Mouse (Mus musculus) lung, postnatal 0 days (tissue): ENCODE measurements around the gene Aldh3b2. TPM values are rescaled to one million over a fixed set of nuclear protein-coding genes. Genes with fewer than 3 reads are reported as not detected.

Experiments used
- ATAC-seq: fragments of 200-750 bp; cut with Nextera tagmentation; 2 replicates; pipeline ENCODE4 v1.8.0; 2017; ENCODE audit warnings: moderate library complexity
- DNase-seq: peaks from one replicate; pipeline ENCODE4 v3.0.0-alpha.2; 2016; ENCODE audit warnings: low spot score
- H3K27ac ChIP-seq: fragments of 300-500 bp; sonication (generic); 2 replicates; pipeline ENCODE4 v1.5.1; 2014; ENCODE audit warnings: antibody characterized with exemption, mild to moderate bottlenecking, low read length, mixed read lengths
- H3K27me3 ChIP-seq: fragments of 300-500 bp; sonication (generic); replicated peaks from 2 replicates; pipeline ENCODE4 v1.6.1; 2014; ENCODE audit warnings: low read length, mixed read lengths; ENCODE audit not compliant: insufficient read depth
- H3K36me3 ChIP-seq: fragments of 300-500 bp; sonication (generic); 2 replicates; pipeline ENCODE4 v1.6.1; 2014; ENCODE audit warnings: low read length, mixed read lengths; ENCODE audit not compliant: insufficient read depth
- H3K4me1 ChIP-seq: fragments of 300-500 bp; sonication (generic); 2 replicates; pipeline ENCODE4 v1.6.1; 2014; ENCODE audit warnings: antibody characterized with exemption, low read depth, low read length, mixed read lengths; ENCODE audit not compliant: insufficient read depth
- H3K4me2 ChIP-seq: fragments of 300-500 bp; sonication (generic); replicated peaks from 2 replicates; pipeline ENCODE4 v1.6.1; 2014; ENCODE audit warnings: low read depth, mild to moderate bottlenecking, low read length, moderate library complexity, mixed read lengths
- H3K4me3 ChIP-seq: fragments of 300-500 bp; sonication (generic); 2 replicates; pipeline ENCODE4 v1.5.1; 2014; ENCODE audit warnings: low read depth, low read length
- H3K9ac ChIP-seq: fragments of 300-500 bp; sonication (generic); replicated peaks from 2 replicates; pipeline ENCODE4 v1.6.1; 2014; ENCODE audit warnings: low read depth, mild to moderate bottlenecking
- H3K9me3 ChIP-seq: fragments of 300-500 bp; sonication (generic); 2 replicates; pipeline ENCODE4 v1.6.1; 2016; ENCODE audit warnings: low read length, mixed read lengths
- CTCF ChIP-seq: IDR thresholded peaks from 2 replicates; pipeline ENCODE4 v1.5.1; 2016; ENCODE audit warnings: antibody characterized with exemption, mild to moderate bottlenecking
- EP300 ChIP-seq: IDR thresholded peaks from 2 replicates; pipeline ENCODE4 v1.6.1; 2016; ENCODE audit warnings: antibody characterized with exemption, mild to moderate bottlenecking, control low read depth
- WGBS: fragments of 180-500 bp; shearing (Covaris S2); extraction: QIAGEN DNeasy Blood & Tissue Kit; methylation state at CpG from one replicate; pipeline ENCODE4 v1.1.7; 2014; 5-methylcytosine and 5-hydroxymethylcytosine counted together
- polyA plus RNA-seq: library from polyadenylated mRNA; unstranded; fragments of >200 nt; fragmentation: Nextera tagmentation; extraction: Ambion mirVana; gene quantifications from 2 replicates; pipeline ENCODE4 v1.2.1, GENCODE M21; 2015

Gene Aldh3b2
- polyA plus RNA-seq, 1 experiment from 2014 or later: 0.47 TPM

- H3K9me3 ChIP-seq: no peaks in the 10 kb centered on the region
- WGBS: 91% methylated on average over 9 of the region's 9 CpGs
- no peaks in the 10 kb centered on the region for H3K36me3 ChIP-seq
- H3K4me1 ChIP-seq: peaks cover 24% of the 10 kb centered on the region
- no peak overlapping the region for H3K4me2 ChIP-seq
- no peak overlapping the region for H3K9ac ChIP-seq
- no peak overlapping the region for H3K4me3 ChIP-seq
- no peaks in the 10 kb centered on the region for H3K27me3 ChIP-seq
- no peak overlapping the region for H3K27ac ChIP-seq
- DNase-seq: no peak
- ATAC-seq: no peak
- TF ChIP-seq CTCF (no peak), EP300 (no peak)
These were observed 40.4 kb upstream of the Aldh3b2 start for GRCm38 (mm10) chr19:3931716-3932115.

- peak; percentile 93 for DNase-seq
- Histone ChIP-seq H3K4me3 (peak within 1 kb of the TSS; percentile 55), H3K9me3 (no peaks in the 10 kb centered on the region), H3K9ac (peak within 1 kb of the TSS; percentile 51), H3K4me2 (peak within 1 kb of the TSS; percentile 92), H3K27ac (peak within 1 kb of the TSS; percentile 47; the same call in 1 of the 2 replicates), H3K36me3 (no peaks in the 10 kb centered on the region), H3K4me1 (peaks cover 9% of the 10 kb centered on the region; the same call in 1 of the 2 replicates), H3K27me3 (no peaks in the 10 kb centered on the region)
- TF ChIP-seq EP300 (no peak), CTCF (no peak)
- WGBS: 7% methylated on average over 40 of the region's 42 CpGs
- ATAC-seq: peak; percentile 94
These were observed 36.9 kb upstream of the Aldh3b2 start, which contains the start of gene Unc93b1 for GRCm38 (mm10) chr19:3935032-3935895. Gene Unc93b1, plus strand, starts transcription at chr19:3935186.

GRCm38 (mm10) chr19:3935896-3936850, 36.0 kb upstream of the Aldh3b2 start:
- Histone ChIP-seq H3K4me1 (peaks cover 6% of the 10 kb centered on the region; the same call in 1 of the 2 replicates), H3K27me3 (no peaks in the 10 kb centered on the region), H3K4me2 (peak overlapping the region; percentile 92), H3K4me3 (peak overlapping the region; percentile 55), H3K36me3 (no peaks in the 10 kb centered on the region), H3K9ac (peak overlapping the region; percentile 51), H3K9me3 (no peaks in the 10 kb centered on the region), H3K27ac (peak overlapping the region; percentile 47; the same call in 1 of the 2 replicates)
- WGBS: 8% methylated on average over 22 of the region's 22 CpGs
- TF ChIP-seq EP300 (no peak), CTCF (no peak)
- peak; percentile 76 for DNase-seq
- peak; percentile 59 for ATAC-seq

- H3K27ac ChIP-seq: no peak overlapping the region
- no peak overlapping the region for H3K4me3 ChIP-seq
- no peaks in the 10 kb centered on the region for H3K36me3 ChIP-seq
- no peak overlapping the region for H3K4me2 ChIP-seq
- no peaks in the 10 kb centered on the region for H3K9me3 ChIP-seq
- 72% methylated on average over 7 of the region's 7 CpGs for WGBS
- ATAC-seq (no peak), DNase-seq (no peak)
- TF ChIP-seq CTCF (no peak), EP300 (no peak)
- no peak overlapping the region for H3K9ac ChIP-seq
- H3K4me1 ChIP-seq: no peaks in the 10 kb centered on the region
- H3K27me3 ChIP-seq: no peaks in the 10 kb centered on the region
These were observed 29.8 kb upstream of the Aldh3b2 start for GRCm38 (mm10) chr19:3942315-3942714.

- H3K4me1 ChIP-seq: no peaks in the 10 kb centered on the region
- WGBS: 21% methylated on average over 27 of the region's 27 CpGs
- no peak overlapping the region for H3K9ac ChIP-seq
- DNase-seq: peak; percentile 45
- no peaks in the 10 kb centered on the region for H3K27me3 ChIP-seq
- peak; percentile 18; the same call in 1 of the 2 replicates for TF ChIP-seq CTCF
- TF ChIP-seq EP300: no peak
- ATAC-seq: peak; percentile 75
- no peak overlapping the region for H3K27ac ChIP-seq
- H3K36me3 ChIP-seq: no peaks in the 10 kb centered on the region
- no peaks in the 10 kb centered on the region for H3K9me3 ChIP-seq
- H3K4me3 ChIP-seq: no peak overlapping the region
- H3K4me2 ChIP-seq: 0 out of 2 replicates have a peak overlapping the region, but pooled peaks have one; percentile 28
These were observed 29.0 kb upstream of the Aldh3b2 start for GRCm38 (mm10) chr19:3942986-3943735.
